Mouse (Mus musculus) natural killer cell, adult 2 months (primary cell): ENCODE results near the gene Rab8a.

ENCODE experiments used
- DNase-seq, 2 experiments: peaks; one replicate each; pipeline ENCODE4 v3.0.0; 2022; ENCODE audit warnings: low spot score in 2 of 2

Gene Rab8a

DNA sequence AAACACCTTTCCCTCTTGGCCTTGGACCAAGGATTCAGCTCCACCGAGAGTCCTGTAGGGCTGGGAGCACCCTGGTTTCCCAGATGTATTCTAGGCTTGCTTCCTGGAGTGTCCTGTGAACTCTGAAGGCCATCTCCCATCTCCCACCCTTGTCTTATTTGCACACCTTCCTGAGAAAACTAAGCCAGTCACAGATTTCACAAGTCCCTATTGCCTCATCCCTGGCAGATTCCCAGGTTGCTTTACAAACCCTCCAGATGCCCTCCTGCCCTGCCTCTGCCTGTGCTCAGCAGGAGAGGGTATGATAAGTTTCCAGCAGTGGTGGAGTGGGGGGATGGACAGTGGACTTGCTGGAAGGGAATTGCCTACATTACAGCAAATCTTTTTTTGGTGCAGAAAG lies 14.9 kb upstream of the Rab8a start:
- no peak for DNase-seq

DNA sequence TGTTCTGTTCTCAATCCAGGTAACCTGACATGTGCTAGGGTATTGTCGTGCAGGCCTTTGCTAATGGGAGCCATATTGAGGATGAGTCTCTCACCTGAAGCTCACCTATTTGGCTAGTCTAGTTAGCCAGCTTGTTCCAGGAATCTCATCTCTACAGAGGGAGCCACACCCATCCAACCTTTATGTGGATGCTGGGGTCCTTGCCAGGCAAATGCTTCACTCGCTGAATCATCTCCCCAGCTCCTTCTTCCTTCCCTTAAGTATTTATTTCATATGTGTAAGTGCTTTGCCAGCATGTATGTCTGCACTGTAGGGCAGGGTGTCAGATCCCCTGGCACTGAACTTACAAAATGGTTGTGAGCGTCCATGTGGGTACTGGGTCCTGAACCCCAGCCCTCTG lies 14.4 kb upstream of the Rab8a start:
- DNase-seq, result no peak

DNA sequence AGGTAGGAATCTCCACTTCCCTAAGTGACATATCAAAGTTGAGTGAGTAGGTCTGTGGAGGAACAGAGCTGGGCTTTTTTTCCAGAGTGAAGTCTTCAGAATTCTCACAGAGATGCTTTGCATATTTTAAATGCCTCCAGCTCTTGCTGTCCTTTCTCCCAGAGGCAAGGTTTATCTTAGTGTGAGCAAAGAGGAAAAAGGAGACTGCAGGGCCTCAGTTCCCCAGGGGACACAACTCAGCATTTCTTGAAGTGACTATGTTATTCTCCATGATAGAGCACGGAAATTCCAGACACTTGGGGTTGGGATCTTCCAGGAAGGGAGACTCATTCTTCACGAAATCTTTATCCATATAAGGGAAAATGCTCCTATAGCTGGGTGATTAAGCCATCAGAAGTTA lies 13.7 kb upstream of the Rab8a start:
- DNase-seq, result no peak

DNA sequence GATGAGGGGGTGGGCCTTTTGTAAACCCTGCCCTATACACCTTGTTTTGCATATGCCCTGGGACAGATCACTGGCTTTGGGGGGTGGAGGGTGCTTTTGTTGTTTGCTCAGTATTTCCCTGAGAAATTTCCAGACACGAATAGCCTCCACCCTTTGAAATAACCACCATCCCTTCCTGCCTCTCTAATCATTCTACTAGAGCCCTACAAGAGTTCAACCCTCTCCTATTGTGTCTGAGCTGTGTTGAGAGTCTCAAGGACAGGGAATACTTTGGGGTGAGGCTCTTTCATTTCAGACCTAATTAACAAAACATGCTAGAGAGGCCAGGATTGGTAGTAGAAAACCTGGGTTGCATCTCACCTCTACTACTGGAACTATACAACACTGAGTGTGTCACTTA lies 11.9 kb upstream of the Rab8a start:
- no peak for DNase-seq

DNA sequence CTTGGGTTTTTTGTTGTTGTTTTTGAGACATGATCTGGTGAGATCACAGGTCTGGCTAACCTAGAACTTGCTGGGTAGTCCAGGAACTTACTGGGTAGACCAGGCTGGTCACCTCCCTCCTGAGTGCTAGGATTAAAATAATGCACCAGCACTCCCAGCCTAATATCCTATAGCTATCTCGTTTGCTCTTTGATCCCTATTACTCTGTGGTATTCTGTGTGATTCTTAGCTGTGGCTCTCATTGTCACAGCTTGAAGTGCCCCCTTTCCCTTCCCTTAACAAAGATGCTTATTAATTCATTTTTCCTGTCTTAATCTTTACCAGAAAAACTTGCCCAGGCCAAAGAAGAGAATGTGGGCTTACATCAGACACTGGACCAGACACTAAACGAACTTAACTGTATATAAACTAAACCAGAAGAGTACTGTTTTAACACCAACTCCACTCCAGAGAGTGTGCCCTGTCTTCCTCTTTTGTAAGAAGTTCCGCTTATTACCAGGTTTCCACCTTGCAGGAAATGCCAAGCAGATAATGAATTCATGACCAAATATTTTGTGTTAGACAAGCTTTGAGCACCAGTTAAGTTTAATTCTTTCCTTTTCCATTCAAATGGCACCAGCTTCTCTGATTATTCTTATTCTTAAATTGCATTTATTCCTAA lies 9.5 kb upstream of the Rab8a start:
- no peak for DNase-seq

DNA sequence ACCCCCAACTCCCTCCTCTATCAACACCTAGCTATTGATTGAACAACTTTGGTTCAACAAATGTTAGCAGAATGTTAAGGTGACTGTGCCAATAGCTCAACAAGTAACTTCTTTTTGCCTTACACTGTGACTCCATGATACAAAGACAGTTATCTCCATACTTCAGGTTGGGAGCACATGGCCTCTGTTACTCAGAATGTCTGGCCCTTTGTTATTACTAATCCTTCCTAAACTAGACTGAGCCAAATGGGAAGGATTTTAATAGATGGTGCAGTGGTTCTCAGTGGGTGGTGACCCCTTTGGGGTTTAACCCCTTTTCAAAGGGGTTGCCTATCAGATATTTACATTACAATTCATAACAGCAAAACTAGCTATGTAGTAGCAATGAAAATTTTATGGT lies 7.6 kb upstream of the Rab8a start:
- DNase-seq, result no peak

DNA sequence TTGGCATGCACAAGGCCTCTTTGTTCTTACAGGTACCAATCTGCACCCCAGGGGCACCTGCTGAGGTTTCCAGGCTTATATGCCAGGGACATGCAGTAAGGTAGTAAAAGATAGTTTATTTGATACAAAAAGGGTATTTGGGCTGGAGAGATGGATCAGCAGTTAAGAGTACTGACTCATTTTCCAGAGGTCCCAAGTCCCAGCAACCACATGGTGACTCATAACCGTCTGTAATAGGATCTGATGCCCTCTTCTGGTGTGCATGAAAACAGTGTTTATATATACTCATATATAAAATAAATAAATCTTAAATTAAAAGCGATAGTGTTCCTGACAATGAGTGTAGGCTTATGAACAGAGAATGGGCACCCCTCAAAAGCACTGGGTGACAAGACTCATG lies 2.9 kb upstream of the Rab8a start:
- DNase-seq, result no peak

DNA sequence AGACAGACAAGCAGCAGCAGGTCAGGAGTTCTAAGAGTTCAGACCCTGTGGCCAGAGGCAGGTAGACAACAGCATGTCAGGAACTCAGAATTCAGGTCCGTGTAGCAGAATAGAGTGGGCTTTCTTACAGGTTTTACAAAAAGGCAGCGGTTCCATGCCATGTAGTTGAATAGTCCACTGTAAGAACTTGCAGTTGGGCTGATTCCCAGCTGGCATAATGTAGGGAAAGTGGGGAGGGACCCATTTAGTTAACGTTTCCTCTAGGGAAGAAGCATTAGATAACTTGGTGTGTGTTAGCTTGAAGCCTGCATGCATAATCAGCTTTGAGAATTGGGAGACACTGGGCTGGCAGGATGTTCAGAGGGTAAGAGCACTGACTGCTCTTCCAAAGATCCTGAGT lies 2.3 kb upstream of the Rab8a start:
- no peak for DNase-seq

DNA sequence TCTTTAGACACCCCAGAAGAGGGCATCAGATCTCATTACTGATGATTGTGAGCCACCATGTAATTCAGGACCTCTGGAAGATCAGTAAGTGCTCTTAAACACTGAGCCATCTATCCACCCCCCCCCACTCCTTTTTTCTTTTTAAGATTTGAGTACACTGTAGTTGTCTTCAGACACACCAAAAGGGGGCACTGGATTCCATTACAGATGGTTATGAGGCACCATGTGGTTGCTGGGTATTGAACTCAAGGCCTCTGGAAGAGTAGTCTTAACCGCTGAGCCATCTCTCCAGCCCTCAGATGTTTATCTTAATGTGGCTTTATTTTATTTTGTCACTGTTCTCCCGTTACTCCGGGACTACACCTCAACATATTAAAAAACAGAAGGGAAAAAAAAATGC lies 993 bp upstream of the Rab8a start:
- no peak for DNase-seq

DNA sequence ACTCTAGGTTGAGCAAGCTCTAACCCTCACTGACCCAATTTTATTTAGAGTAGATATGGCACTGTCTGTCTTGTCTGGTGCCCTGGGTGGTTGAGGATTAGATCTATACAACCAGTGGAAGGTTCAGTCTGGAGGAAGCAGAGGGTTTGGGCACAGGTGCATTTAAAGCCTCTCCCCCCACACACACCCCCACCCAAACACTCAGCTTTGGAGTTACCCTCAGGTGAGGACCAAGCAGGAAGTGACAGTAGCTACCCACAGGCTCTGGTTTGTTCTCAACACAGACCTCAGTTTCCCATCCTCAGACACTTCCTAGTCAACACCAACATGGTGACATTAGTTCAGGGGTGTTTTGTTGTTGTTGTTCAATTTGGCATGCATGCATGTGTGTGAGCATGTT lies 1.8 kb downstream of the Rab8a start:
- peak; percentile 15 to 28 for DNase-seq

DNA sequence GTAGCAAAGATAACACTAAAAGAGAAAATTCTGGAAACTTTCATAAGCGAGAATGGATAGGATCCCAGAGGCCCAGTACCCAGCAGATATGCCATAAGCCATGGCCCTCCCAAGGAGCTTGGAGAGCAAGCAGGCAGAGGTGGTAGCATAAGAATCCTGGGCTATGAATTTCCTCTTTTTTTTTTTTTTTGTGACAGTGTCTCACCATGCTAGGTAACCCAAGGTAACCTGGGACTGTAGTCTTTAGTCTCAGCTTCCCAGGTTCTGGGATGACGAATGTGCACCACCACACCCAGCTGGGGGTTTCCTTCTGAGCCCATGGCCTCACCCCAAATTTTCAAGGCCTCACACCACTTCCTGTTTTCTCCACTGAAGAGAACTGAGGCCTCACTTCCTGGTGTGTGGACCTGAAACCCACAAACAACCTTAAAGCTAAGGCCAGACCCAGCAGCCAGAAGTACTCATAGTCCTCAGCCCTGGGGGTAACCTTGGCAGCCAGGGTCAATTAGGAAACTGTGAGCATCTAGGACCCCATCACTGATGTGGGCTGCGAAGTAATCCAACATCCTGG lies 8.2 kb downstream of the Rab8a start:
- peak; percentile 90 to 93 for DNase-seq

DNA sequence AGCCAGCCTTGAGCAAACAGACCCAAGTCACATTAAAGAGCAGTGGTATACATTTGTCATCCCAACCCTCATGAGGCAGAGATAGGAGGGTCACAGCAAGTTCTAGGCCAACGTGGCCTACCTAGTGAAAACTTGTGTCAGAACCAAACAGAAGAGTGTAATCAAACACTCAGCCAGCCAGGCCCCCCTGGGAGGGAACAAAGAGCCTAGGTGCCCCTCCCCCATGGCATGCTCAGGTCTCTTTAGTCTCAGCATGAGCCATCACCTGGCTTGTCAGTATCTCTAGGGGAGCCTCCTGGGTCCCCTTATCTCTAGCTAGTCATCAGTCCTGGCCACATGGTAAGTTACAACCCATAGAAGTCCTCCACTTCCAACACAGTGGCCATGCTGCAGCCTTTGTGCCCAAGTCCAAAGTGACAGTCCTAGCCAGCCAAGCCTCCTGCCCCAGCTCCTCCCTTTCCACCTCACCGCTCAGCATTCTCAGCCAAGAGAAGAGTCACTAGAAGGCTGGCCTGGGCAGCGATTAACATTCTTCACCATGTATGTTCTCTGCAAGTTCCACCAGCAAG lies 8.8 kb downstream of the Rab8a start:
- DNase-seq, result no peak

DNA sequence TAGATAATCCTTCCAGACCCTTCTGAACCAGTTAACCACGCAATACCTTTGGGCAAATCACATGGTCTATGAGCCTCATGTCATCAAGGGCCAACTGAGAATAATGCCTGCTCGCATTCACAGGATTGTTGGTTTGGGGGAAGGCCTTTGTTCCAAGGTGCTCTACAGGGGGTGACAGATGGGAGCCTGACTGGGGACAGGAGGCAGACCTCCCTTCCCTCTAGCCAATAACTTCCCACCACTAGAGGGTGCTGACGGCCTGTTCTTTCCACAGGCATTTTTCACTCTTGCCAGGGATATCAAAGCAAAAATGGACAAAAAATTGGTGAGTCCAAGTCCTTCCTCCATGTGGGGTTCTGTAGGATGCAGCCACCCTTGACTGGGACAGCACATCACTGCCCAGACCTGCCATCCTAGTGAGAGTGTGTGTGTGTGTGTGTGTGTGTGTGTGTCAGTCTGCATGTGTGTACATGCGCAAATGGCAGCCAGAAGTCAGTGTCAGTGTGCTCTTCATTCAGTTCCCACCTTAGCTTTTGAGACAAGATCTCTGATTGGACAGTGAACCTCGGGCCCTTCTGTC lies 16.4 kb downstream of the Rab8a start:
- DNase-seq, result peak; percentile 66 to 80

DNA sequence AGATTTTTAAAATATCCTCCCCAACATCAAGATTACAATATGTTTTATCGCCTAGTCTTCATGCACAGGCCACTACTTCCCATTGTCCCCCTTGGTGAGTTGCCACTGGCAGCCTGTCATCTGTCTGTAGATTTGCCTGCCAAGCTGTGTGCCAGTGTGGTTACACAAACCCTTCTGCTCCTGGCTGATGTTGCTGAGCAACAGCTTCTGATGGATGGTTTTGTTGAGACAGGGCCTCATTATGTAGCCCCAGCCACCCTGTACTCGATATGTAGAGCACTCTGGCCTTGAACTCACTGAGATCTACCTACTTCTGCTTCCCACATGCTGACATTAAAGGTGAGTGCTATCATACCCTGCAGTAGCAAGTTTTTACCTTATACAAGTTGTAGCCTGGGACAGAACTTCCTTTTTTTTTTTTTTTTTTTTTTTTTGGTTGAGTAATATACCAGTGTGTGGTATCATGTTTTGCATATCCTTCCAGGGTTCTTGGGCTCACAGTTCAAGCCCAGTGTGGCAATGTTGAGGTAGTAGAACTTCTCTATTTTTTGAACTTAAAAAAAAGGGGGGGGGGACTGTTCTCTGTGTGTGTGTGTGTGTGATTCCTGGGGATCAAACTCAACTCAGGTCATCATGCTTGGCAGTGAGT lies 22.7 kb downstream of the Rab8a start:
- peak in 1 of 2 experiments; percentile 59 for DNase-seq

DNA sequence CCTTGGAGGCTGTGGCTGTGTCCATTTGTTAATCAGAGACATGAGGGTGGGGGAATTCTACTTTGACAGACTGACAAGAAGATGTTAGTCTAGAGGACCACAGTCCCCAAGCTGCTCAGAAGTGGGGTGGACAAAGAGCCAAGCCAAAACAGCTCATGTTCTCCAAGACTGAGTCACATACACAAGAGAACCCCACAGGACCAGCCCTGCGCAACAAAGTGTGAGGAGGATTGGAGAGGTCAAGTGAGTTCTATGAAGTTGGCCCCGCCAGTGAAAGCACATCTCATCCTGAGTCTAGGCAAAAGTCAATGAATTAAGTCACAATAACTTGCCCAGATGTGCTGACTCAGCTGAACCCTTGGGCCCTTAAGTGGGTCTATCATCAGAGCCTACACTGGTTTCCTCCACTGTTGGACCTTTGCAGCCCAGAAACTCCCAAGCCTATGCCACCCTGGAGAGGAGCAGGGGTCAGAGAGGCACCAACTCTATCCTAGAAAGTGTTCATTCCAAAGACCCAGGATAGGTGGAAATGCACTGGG lies 26.9 kb downstream of the Rab8a start:
- no peak for DNase-seq

DNA sequence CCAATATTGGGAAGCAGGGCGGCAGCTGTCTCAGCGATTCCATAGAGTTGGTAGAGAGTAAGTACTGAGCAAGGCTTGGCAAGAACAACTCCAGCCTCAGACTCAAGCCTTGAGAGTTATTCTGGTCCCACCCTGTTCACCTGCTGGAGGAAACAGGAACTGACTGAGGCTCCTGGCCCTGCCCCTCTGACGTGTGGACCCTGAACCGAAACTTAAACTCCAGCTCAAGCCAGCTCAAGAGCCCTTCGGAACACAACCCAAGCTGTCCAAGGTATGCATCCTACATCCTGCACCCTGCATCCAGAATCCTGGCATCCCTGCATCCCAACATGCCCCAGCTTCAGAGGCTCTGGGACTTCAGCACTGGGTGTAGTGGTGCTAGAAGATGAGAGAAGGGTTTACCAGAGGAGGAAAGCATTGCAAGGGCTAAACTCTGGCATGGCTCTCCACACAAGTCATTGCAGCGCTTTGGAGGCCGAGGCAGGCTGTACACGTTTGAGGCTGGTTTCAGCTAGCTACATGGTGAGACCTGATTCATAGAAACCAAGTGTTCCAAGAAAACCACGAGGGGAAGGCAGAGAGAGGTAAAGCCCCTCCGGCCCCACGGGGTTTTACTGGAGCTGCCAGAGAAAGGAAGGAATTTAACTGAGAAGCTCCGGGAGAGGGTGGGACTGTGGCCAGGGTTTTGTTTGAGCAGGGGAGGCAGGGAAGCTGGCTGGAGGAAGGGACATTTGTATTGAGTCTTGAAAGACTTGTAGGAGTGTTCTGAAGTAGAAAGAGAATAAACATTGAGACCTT lies 28.6 kb downstream of the Rab8a start, which contains the start of gene Hsh2d:
Hsh2d (plus strand) TSS at position 222 of the 798 bp plus-strand sequence.
- DNase-seq, result peak; percentile 67 to 81

DNA sequence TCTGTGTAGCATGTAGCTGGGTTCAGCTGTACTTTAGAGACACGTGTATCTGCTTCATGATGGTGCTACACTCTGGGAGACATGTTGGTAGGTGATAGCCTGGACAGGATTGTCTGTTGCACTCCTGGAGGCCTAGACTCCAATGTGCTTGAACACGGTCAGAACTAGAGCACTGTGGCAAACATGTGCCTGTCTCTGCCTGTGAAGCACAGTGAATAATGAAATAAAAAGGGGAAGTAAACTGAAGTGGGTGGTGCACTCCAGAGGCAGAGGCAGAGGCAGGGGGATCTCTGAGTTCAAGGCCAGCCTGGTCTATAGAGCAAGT lies 29.2 kb downstream of the Rab8a start:
- DNase-seq, result peak in 1 of 2 experiments; percentile 22

DNA sequence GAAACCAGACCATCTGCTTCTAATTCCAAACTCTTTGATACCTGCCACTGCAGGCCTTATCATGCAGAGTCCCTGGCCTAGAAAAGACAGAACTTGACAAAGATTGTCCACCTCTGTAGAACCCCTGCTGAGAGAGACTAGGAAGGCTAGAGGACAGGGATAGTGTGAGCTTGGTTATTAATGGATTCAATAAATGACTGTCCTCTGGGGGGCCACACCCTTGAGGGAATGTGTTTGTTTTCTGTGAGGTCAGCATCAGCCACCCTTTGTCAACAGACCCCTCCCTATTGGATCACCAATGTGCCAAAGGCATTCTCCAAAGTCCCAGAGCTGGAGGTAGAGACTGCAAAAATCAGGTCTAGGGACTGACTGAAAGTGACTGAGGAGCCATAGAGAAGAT lies 31.1 kb downstream of the Rab8a start:
- DNase-seq, result no peak

DNA sequence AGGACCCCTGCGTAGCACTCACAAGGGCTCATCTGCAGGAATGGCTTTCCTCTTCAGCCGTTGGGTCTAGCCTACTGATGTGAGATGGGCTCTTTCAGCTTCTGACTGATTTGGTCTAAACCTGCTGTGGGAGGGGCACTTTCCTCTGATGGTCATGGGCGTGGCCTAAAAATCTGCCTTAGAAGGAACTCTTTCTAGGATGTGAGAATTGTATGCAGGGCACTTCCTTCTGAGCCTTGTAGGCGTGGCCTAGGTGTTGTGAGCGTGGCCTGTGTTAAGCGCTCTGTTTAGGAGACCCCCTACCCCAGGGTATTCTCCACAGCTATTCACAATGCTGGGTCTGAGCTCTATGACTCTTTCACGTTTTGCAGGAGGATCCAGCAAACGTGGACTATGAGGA lies 37.0 kb downstream of the Rab8a start:
- no peak for DNase-seq

DNA sequence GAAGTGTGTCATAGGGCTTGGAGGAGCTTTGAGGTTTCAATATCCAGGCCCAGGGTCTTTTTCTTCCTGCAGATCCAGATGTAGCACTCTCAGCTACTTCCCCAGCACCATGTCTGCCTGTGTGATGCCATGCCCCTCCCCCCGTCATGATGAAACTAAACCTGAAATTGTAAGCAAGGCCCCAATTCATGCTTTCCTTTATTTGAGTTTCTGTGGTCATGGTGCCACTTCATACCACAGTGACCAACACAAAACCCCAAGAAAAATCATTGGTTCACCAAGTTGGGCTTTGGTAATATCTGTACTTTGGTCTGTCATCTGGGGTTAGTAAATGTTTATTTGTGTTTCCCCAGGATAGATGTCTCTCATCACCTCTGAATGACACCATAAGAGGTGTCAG lies 47.6 kb downstream of the Rab8a start:
- peak; percentile 34 to 67 for DNase-seq

DNA sequence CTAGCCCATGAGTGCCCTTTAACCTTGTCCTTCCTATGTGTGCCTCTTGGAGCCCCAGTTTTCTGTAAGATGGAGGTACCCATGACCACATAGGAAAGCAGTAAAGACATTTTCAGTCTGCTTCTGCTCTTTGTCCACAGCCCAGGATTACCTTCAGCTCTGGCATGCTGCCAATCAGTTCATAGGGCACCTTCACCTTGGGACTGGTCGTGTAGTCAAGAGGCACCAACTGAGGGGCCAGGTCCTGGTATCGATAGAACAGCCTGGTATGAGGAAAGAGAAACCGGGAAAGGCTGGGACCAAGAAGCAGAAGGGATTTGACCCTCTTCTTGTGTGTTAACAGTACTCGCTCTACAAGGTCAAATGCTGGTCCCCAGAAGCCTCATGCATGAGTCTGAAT lies 49.2 kb downstream of the Rab8a start:
- no peak for DNase-seq

DNA sequence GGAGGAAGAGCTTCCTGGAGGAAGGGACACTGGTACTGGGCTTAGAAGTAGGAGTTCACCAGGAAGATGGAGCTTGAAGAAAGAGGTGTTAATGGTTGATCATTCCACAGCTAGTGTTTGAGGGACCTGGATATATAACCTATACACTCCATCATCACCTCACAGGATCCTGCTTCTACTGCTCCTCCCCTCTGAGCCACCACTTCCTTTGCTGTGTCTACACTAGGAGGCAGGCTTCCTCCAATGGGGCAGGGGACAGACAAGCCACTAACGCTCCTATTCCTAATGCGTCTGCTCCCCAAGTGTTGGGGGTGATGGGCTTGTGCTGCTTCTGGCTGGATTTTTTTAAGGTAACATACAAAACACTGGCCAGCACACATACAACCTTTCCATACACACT lies 49.7 kb downstream of the Rab8a start:
- no peak for DNase-seq
